Mouse (Mus musculus) heart, adult 2 months (tissue): ENCODE data around the gene Ccdc87.

Experiments
- CTCF ChIP-seq: fragments of 200-600 bp; IDR thresholded peaks from 2 replicates; pipeline ENCODE4 v1.8.1; 2022; ENCODE audit warnings: antibody characterized with exemption, mild to moderate bottlenecking, moderate library complexity
- POLR2A ChIP-seq: fragments of 200-500 bp; IDR thresholded peaks from 2 replicates; pipeline ENCODE4 v1.6.1; 2011; ENCODE audit warnings: mild to moderate bottlenecking, low read depth, low read length, control low read depth; ENCODE audit not compliant: insufficient read depth

GRCm38 (mm10) chr19:4845846-4846245 lies 6.7 kb downstream of the Ccdc87 start:
- TF ChIP-seq POLR2A = no peak
- no peak for TF ChIP-seq CTCF
